Mouse (Mus musculus) midbrain, embryonic 15.5 days (tissue): ENCODE measurements at regions not wholly inside any gene's neighbourhood (a gene's known extent, or its start where the extent isn't known, plus 50 kb on each side); places are given as distances from the start of the nearest gene placed in this dataset.

Source experiments
- ATAC-seq: fragments of 200-750 bp; cut with Nextera tagmentation; replicated peaks from 2 replicates; pipeline ENCODE4 v1.8.0; 2017; ENCODE audit warnings: moderate TSS enrichment
- H3K27ac ChIP-seq: fragments of 300-500 bp; sonication (generic); 2 replicates; pipeline ENCODE4 v1.5.1; 2015; ENCODE audit warnings: mild to moderate bottlenecking, inconsistent platforms
- H3K27me3 ChIP-seq: fragments of 300-500 bp; sonication (generic); replicated peaks from 2 replicates; pipeline ENCODE4 v1.6.1; 2015; ENCODE audit warnings: inconsistent platforms
- H3K36me3 ChIP-seq: fragments of 300-500 bp; sonication (generic); replicated peaks from 2 replicates; pipeline ENCODE4 v1.6.1; 2015; ENCODE audit warnings: inconsistent platforms
- H3K4me1 ChIP-seq: fragments of 300-500 bp; sonication (generic); 2 replicates; pipeline ENCODE4 v1.6.1; 2015; ENCODE audit warnings: inconsistent platforms
- H3K4me2 ChIP-seq: fragments of 300-500 bp; sonication (generic); 2 replicates; pipeline ENCODE4 v1.6.1; 2015; ENCODE audit warnings: inconsistent platforms, mild to moderate bottlenecking, moderate library complexity
- H3K4me3 ChIP-seq: fragments of 300-500 bp; sonication (generic); 2 replicates; pipeline ENCODE4 v1.5.1; 2015; ENCODE audit warnings: mild to moderate bottlenecking, inconsistent platforms
- H3K9ac ChIP-seq: fragments of 300-500 bp; sonication (generic); 2 replicates; pipeline ENCODE4 v1.6.1; 2015; ENCODE audit warnings: mild to moderate bottlenecking, inconsistent platforms
- H3K9me3 ChIP-seq: fragments of 300-500 bp; sonication (generic); 2 replicates; pipeline ENCODE4 v1.6.1; 2016; ENCODE audit warnings: inconsistent platforms
- WGBS: fragments of 180-500 bp; shearing (Covaris S2); methylation state at CpG from one replicate; pipeline ENCODE4 v1.1.7; 2015; ENCODE audit warnings: mixed read lengths; 5-methylcytosine and 5-hydroxymethylcytosine counted together

GRCm38 (mm10) chr12:91931586-91931985, 82.6 kb upstream of the Sel1l start:
- WGBS: 90% methylated on average over 6 of the region's 6 CpGs
- H3K27me3 ChIP-seq: no peaks in the 10 kb centered on the region
- H3K36me3 ChIP-seq: no peaks in the 10 kb centered on the region

GRCm38 (mm10) chr12:91929386-91930054, 80.6 kb upstream of the Sel1l start:
- Histone ChIP-seq H3K36me3 (no peaks in the 10 kb centered on the region), H3K4me2 (no peak overlapping the region), H3K9ac (no peak overlapping the region), H3K4me3 (no peak overlapping the region), H3K27me3 (no peaks in the 10 kb centered on the region), H3K27ac (no peak overlapping the region), H3K9me3 (no peaks in the 10 kb centered on the region), H3K4me1 (no peaks in the 10 kb centered on the region; the same call in 1 of the 2 replicates)
- no peak for ATAC-seq
- WGBS: 84% methylated on average over 7 of the region's 7 CpGs

More at GRCm38 (mm10) chr12:91931586-91931985, 82.6 kb upstream of the Sel1l start:
- Histone ChIP-seq H3K4me2 (no peak overlapping the region), H3K27ac (no peak overlapping the region), H3K4me3 (no peak overlapping the region), H3K9me3 (no peaks in the 10 kb centered on the region), H3K4me1 (no peaks in the 10 kb centered on the region; the same call in 1 of the 2 replicates), H3K9ac (no peak overlapping the region)
- ATAC-seq: no peak

GRCm38 (mm10) chr12:91927576-91927975, 78.6 kb upstream of the Sel1l start:
- Histone ChIP-seq H3K4me3 (no peak overlapping the region), H3K9me3 (no peaks in the 10 kb centered on the region), H3K27ac (no peak overlapping the region), H3K4me1 (no peaks in the 10 kb centered on the region), H3K4me2 (no peak overlapping the region), H3K9ac (no peak overlapping the region), H3K36me3 (no peaks in the 10 kb centered on the region), H3K27me3 (no peaks in the 10 kb centered on the region)
- no peak for ATAC-seq
- 84% methylated on average over 6 of the region's 6 CpGs for WGBS

GRCm38 (mm10) chr12:91915486-91915885, 66.5 kb upstream of the Sel1l start:
- Histone ChIP-seq H3K9ac (no peak overlapping the region), H3K27ac (no peak overlapping the region), H3K4me3 (no peak overlapping the region), H3K9me3 (no peaks in the 10 kb centered on the region), H3K36me3 (no peaks in the 10 kb centered on the region), H3K27me3 (no peaks in the 10 kb centered on the region), H3K4me1 (no peaks in the 10 kb centered on the region), H3K4me2 (no peak overlapping the region)
- ATAC-seq: no peak
- 75% methylated on average over 3 of the region's 3 CpGs for WGBS

GRCm38 (mm10) chr12:91910529-91910928, 61.6 kb upstream of the Sel1l start:
- Histone ChIP-seq H3K4me2 (no peak overlapping the region), H3K9ac (no peak overlapping the region), H3K36me3 (no peaks in the 10 kb centered on the region), H3K27ac (no peak overlapping the region), H3K4me1 (no peaks in the 10 kb centered on the region), H3K9me3 (no peaks in the 10 kb centered on the region; the same call in 1 of the 2 replicates), H3K4me3 (no peak overlapping the region), H3K27me3 (no peaks in the 10 kb centered on the region)
- 76% methylated on average over 8 of the region's 8 CpGs for WGBS
- ATAC-seq: no peak
